Mouse (Mus musculus): ENCODE data around the gene Kit.

DNA sequence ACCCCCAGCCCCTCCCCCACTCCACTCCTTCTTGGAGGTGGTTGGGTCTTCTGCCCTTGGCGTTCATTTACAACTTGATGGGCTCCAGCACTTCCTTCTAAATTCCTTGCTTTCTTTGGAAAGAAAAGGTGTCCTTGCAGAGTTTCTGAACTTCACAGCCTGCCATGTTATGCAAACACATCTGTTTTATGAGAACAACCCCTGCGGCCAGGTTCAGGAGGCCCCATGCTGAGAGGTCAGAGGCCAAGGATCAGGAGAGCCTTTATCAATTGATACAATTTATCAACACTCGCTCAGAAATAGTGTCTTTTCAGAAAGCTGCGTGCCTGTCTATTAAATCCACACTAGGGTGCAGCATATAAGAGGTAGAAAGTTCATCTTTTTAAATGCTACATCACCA is 37.0 kb upstream of the Kit start:
- TF ChIP-seq CTCF (IDR thresholded peaks at IDR 0.05; ENCODE audit: low read depth, low read length), result no peak
- no peak for TF ChIP-seq POLR2A (IDR thresholded peaks at IDR 0.05; ENCODE audit: extremely low read depth, insufficient read depth, low read length)

All from liver, adult 2 months (tissue).